Mouse (Mus musculus) heart, embryonic 12.5 days (tissue): ENCODE measurements around the gene Rnh1. TPM values are rescaled to one million over a fixed set of nuclear protein-coding genes. Genes with fewer than 3 reads are reported as not detected.
A peak's percentile ranks its signal among the peaks of the same experiment; 100 is the strongest.

Experiments
- microRNA counts: library from miRNA; unstranded; fragments of <30 nt; microRNA quantifications from one replicate; lab custom pipeline; 2017
- microRNA-seq: library from miRNA; unstranded; fragments of <30 nt; microRNA quantifications from one replicate; pipeline ENCODE4, GENCODE M21; 2017
- polyA plus RNA-seq: library from polyadenylated mRNA; unstranded; fragments of >200 nt; fragmentation: Nextera tagmentation; extraction: Ambion mirVana; gene quantifications from 2 replicates; pipeline ENCODE4 v1.2.1, GENCODE M21; 2016

The Rnh1 gene
- polyA plus RNA-seq, 1 experiment from 2014 or later, result 82.4 TPM

MicroRNA genes within 50 kb of the gene (microRNA counts, 519-probe panel; counts per million panel counts)
- 6,528 counts per million, percentile 83 among the panel's probes with 10 or more counts for microRNA mmu-miR-210 (lab: Ali Mortazavi, UCI)

Small RNA genes lying within 50 kb of the gene (microRNA-seq; reads per million reads assigned to microRNA genes)
- gene Mir210, result 1,203 reads per million, percentile 81 among the genes with 10 or more reads in this experiment

Other genes starting within 250 kb of the Rnh1 start
- 13.7 and 13.9 TPM in 2 replicates for gene Pgghg, start 231.5 kb downstream of the Rnh1 start, polyA plus RNA-seq
- 1.8 and 2.0 TPM in 2 replicates for gene Ifitm5, start 222.6 kb downstream of the Rnh1 start, polyA plus RNA-seq
- gene Gm45717, start 216.9 kb downstream of the Rnh1 start, polyA plus RNA-seq, result not detected in 2 replicates
- gene Ifitm2, start 216.9 kb downstream of the Rnh1 start, polyA plus RNA-seq, result 442 and 446 TPM in 2 replicates
- 3.0 and 3.1 TPM in 2 replicates for gene Ifitm1, start 205.6 kb downstream of the Rnh1 start, polyA plus RNA-seq
- gene Ifitm3, start 162.1 kb downstream of the Rnh1 start, polyA plus RNA-seq, result 41.8 and 41.9 TPM in 2 replicates
- gene Ifitm6, start 154.9 kb downstream of the Rnh1 start, polyA plus RNA-seq, result not detected in 2 replicates
- not detected in 2 replicates for gene Gm17387, start 143.7 kb downstream of the Rnh1 start, polyA plus RNA-seq
- gene B4galnt4, start 111.8 kb downstream of the Rnh1 start, polyA plus RNA-seq, result 2.0 and 2.5 TPM in 2 replicates
- 0.41 and 0.50 TPM in 2 replicates for gene Pkp3, start 94.6 kb downstream of the Rnh1 start, polyA plus RNA-seq
- gene Sigirr, start 72.3 kb downstream of the Rnh1 start, polyA plus RNA-seq, result 2.2 and 2.9 TPM in 2 replicates
- gene Ano9, start 55.1 kb downstream of the Rnh1 start, polyA plus RNA-seq, result 0.09 and 0.30 TPM in 2 replicates
- 58.0 and 65.9 TPM in 2 replicates for gene Ptdss2, start 50.5 kb downstream of the Rnh1 start, polyA plus RNA-seq
- gene Hras, start 21.1 kb upstream of the Rnh1 start, polyA plus RNA-seq, result 74.1 and 78.2 TPM in 2 replicates
- 2.5 and 3.5 TPM in 2 replicates for gene Lrrc56, start 21.3 kb upstream of the Rnh1 start, polyA plus RNA-seq
- gene Lmntd2, start 41.2 kb upstream of the Rnh1 start, polyA plus RNA-seq, result 1.3 and 1.4 TPM in 2 replicates
- 12.9 and 16.2 TPM in 2 replicates for gene Rassf7, start 43.0 kb upstream of the Rnh1 start, polyA plus RNA-seq
- 56.4 and 59.3 TPM in 2 replicates for gene Phrf1, start 55.9 kb upstream of the Rnh1 start, polyA plus RNA-seq
- gene Irf7, start 93.6 kb upstream of the Rnh1 start, polyA plus RNA-seq, result 1.1 and 1.7 TPM in 2 replicates
- not detected in 2 replicates for gene Cdhr5, start 103.9 kb upstream of the Rnh1 start, polyA plus RNA-seq
- 0.64 TPM in 1 of 2 replicates, not detected in the other for gene Sct, start 106.3 kb upstream of the Rnh1 start, polyA plus RNA-seq
- 0.06 and 0.15 TPM in 2 replicates for gene Drd4, start 119.1 kb upstream of the Rnh1 start, polyA plus RNA-seq
- gene Deaf1, start 154.8 kb upstream of the Rnh1 start, polyA plus RNA-seq, result 34.3 and 35.6 TPM in 2 replicates
- 37.4 and 40.1 TPM in 2 replicates for gene Tmem80, start 154.9 kb upstream of the Rnh1 start, polyA plus RNA-seq
- 0.73 and 1.3 TPM in 2 replicates for gene Eps8l2, start 166.0 kb upstream of the Rnh1 start, polyA plus RNA-seq
- 276 and 284 TPM in 2 replicates for gene Taldo1, start 219.3 kb upstream of the Rnh1 start, polyA plus RNA-seq
- 25.5 and 26.7 TPM in 2 replicates for gene Gatd1, start 241.3 kb upstream of the Rnh1 start, polyA plus RNA-seq